18 mouse cellular contexts compared by ENCODE assay signal in genomic region chr12:84767510-84767909, GRCm38 (mm10). TPM values are rescaled to one million over a fixed set of nuclear protein-coding genes. Genes with fewer than 3 reads are reported as not detected.
DNase-seq lines count a peak whose midpoint lies in the region; ATAC-seq and TF ChIP-seq lines count a peak whose summit lies in the region.
"Had no signal": no experiment of that assay in that cellular context is flagged by ENCODE, and none has a peak within 500 bp of the region (broad histone marks: within the 10 kb centered on the region; RNA-seq: fewer than 3 reads in every experiment).

No protein-coding gene starts in this region.

- no peak for ATAC-seq in midbrain, embryonic 12.5 days (ENCODE audit: low FRiP score, low read depth)
- no peak for ATAC-seq in midbrain, embryonic 11.5 days (ENCODE audit: low FRiP score)
- no peak for ATAC-seq in erythroblast, adult 5-6 weeks (replicated peaks; ENCODE audit: low FRiP score, poor library complexity, severe bottlenecking)
- no peak for ATAC-seq in forebrain, embryonic 16.5 days
- no peak for ATAC-seq in hindbrain, embryonic 13.5 days (ENCODE audit: low FRiP score)
- ATAC-seq: forebrain, embryonic 15.5 days had no signal

- no peak overlapping the region for H3K4me2 ChIP-seq in midbrain, embryonic 12.5 days (replicated peaks)
- H3K4me2 ChIP-seq in midbrain, embryonic 11.5 days: no peak overlapping the region
- no peak overlapping the region for H3K4me2 ChIP-seq in forebrain, embryonic 16.5 days (ENCODE audit: low read length)
- no peak overlapping the region for H3K4me2 ChIP-seq in hindbrain, embryonic 13.5 days
- H3K4me2 ChIP-seq: forebrain, embryonic 15.5 days; hindbrain, embryonic 15.5 days; limb, embryonic 13.5 days; neural tube, embryonic 15.5 days had no signal

- no peak overlapping the region for H3K9ac ChIP-seq in midbrain, embryonic 12.5 days (replicated peaks)
- no peak overlapping the region for H3K9ac ChIP-seq in midbrain, embryonic 11.5 days (ENCODE audit: low read length)
- H3K9ac ChIP-seq in forebrain, embryonic 16.5 days (replicated peaks; ENCODE audit: low read depth, low read length): no peak overlapping the region
- H3K9ac ChIP-seq in hindbrain, embryonic 13.5 days: no peak overlapping the region
- H3K9ac ChIP-seq: forebrain, embryonic 15.5 days; hindbrain, embryonic 15.5 days; limb, embryonic 13.5 days; neural tube, embryonic 15.5 days had no signal

- H3K27me3 ChIP-seq in kidney, adult 2 months (replicated peaks; ENCODE audit: control insufficient read depth, insufficient read depth, low read length): no peaks in the 10 kb centered on the region
- no peaks in the 10 kb centered on the region for H3K27me3 ChIP-seq in midbrain, embryonic 12.5 days
- H3K27me3 ChIP-seq in midbrain, embryonic 11.5 days (ENCODE audit: control insufficient read depth, insufficient read depth, low read length): no peaks in the 10 kb centered on the region
- H3K27me3 ChIP-seq in forebrain, embryonic 16.5 days (replicated peaks; ENCODE audit: control insufficient read depth, insufficient read depth, low read length): no peaks in the 10 kb centered on the region
- no peaks in the 10 kb centered on the region for H3K27me3 ChIP-seq in hindbrain, embryonic 13.5 days
- H3K27me3 ChIP-seq: forebrain, embryonic 15.5 days; hindbrain, embryonic 15.5 days; limb, embryonic 13.5 days; neural tube, embryonic 15.5 days had no signal

- no peak overlapping the region for H3K4me3 ChIP-seq in kidney, adult 2 months (ENCODE audit: insufficient read depth, low read depth, low read length)
- no peak overlapping the region for H3K4me3 ChIP-seq in midbrain, embryonic 12.5 days
- H3K4me3 ChIP-seq in midbrain, embryonic 11.5 days (ENCODE audit: low read depth, low read length): no peak overlapping the region
- H3K4me3 ChIP-seq in forebrain, embryonic 16.5 days (replicated peaks; ENCODE audit: low read length): no peak overlapping the region
- no peak overlapping the region for H3K4me3 ChIP-seq in hindbrain, embryonic 13.5 days
- H3K4me3 ChIP-seq: forebrain, embryonic 15.5 days; gastrocnemius, adult 2 months; heart, adult 2 months; hindbrain, embryonic 15.5 days; limb, embryonic 13.5 days; neural tube, embryonic 15.5 days had no signal

- H3K9me3 ChIP-seq in midbrain, embryonic 12.5 days: no peaks in the 10 kb centered on the region
- no peaks in the 10 kb centered on the region for H3K9me3 ChIP-seq in midbrain, embryonic 11.5 days (ENCODE audit: control insufficient read depth, low read length)
- no peaks in the 10 kb centered on the region for H3K9me3 ChIP-seq in forebrain, embryonic 16.5 days (ENCODE audit: control insufficient read depth, low read length)
- no peaks in the 10 kb centered on the region for H3K9me3 ChIP-seq in hindbrain, embryonic 13.5 days
- H3K9me3 ChIP-seq: forebrain, embryonic 15.5 days; hindbrain, embryonic 15.5 days; limb, embryonic 13.5 days; neural tube, embryonic 15.5 days had no signal

- TF ChIP-seq CTCF in kidney, adult 2 months (conservative IDR thresholded peaks at IDR 0.05; ENCODE audit: insufficient read depth, insufficient read length, low read depth, low read length): no peak

- no peak overlapping the region for H3K27ac ChIP-seq in kidney, adult 2 months (ENCODE audit: insufficient read depth, low read depth, low read length)
- H3K27ac ChIP-seq in midbrain, embryonic 12.5 days (replicated peaks): 0 out of 2 replicates have a peak overlapping the region, but pooled peaks have one; percentile 16
- H3K27ac ChIP-seq in midbrain, embryonic 11.5 days (ENCODE audit: low read depth, low read length): no peak overlapping the region
- H3K27ac ChIP-seq in forebrain, embryonic 16.5 days (ENCODE audit: low read length): no peak overlapping the region
- H3K27ac ChIP-seq in hindbrain, embryonic 13.5 days: no peak overlapping the region
- H3K27ac ChIP-seq: forebrain, embryonic 15.5 days; gastrocnemius, adult 2 months; heart, adult 2 months; hindbrain, embryonic 15.5 days; limb, embryonic 13.5 days; neural tube, embryonic 15.5 days had no signal

- H3K4me1 ChIP-seq in kidney, adult 2 months (ENCODE audit: control insufficient read depth, insufficient read depth, low read length): peaks cover 10% of the 10 kb centered on the region; the same call in 1 of the 2 replicates
- H3K4me1 ChIP-seq in midbrain, embryonic 12.5 days: peaks cover 30% of the 10 kb centered on the region
- peaks cover 14% of the 10 kb centered on the region for H3K4me1 ChIP-seq in midbrain, embryonic 11.5 days (ENCODE audit: control insufficient read depth, insufficient read depth, low read length)
- peaks cover 22% of the 10 kb centered on the region for H3K4me1 ChIP-seq in forebrain, embryonic 16.5 days (replicated peaks; ENCODE audit: control insufficient read depth, insufficient read depth, low read length)
- peaks cover 39% of the 10 kb centered on the region for H3K4me1 ChIP-seq in hindbrain, embryonic 13.5 days (replicated peaks)

- TF ChIP-seq POLR2A in kidney, adult 2 months (IDR thresholded peaks at IDR 0.05; ENCODE audit: low read depth, low read length): no peak

- DNase-seq in kidney, adult 2 months: peak; percentile 31
- no peak for DNase-seq in kidney, adult 11 months
- DNase-seq in midbrain, embryonic 11.5 days (ENCODE audit: low spot score, missing footprints): no peak
- DNase-seq in lung, postnatal 25 days (ENCODE audit: low spot score): peak; percentile 61
- DNase-seq: adrenal gland, adult 8-10 months; cerebellum, adult 9-10 months; embryo, embryonic 11 days; gastrocnemius, adult 2 months; heart, adult 2 months; thymus, adult 2 months had no signal

- WGBS in kidney, adult 2 months: 47% methylated on average over 6 of the region's 6 CpGs
- 89% methylated on average over 6 of the region's 6 CpGs for WGBS in midbrain, embryonic 12.5 days
- WGBS in midbrain, embryonic 11.5 days: 91% methylated on average over 6 of the region's 6 CpGs
- WGBS in forebrain, embryonic 16.5 days: 91% methylated on average over 6 of the region's 6 CpGs
- WGBS in hindbrain, embryonic 13.5 days: 91% methylated on average over 6 of the region's 6 CpGs

- 0 out of 2 replicates have a peak, but pooled peaks cover 1% of the 10 kb centered on the region for H3K36me3 ChIP-seq in kidney, adult 2 months (ENCODE audit: control insufficient read depth, insufficient read depth, low read length)
- peaks cover 29% of the 10 kb centered on the region for H3K36me3 ChIP-seq in midbrain, embryonic 12.5 days
- peaks cover 11% of the 10 kb centered on the region; the same call in 1 of the 2 replicates for H3K36me3 ChIP-seq in midbrain, embryonic 11.5 days (ENCODE audit: control insufficient read depth, insufficient read depth, low read length)
- peaks cover 18% of the 10 kb centered on the region for H3K36me3 ChIP-seq in forebrain, embryonic 16.5 days (ENCODE audit: control insufficient read depth, insufficient read depth)
- peaks cover 35% of the 10 kb centered on the region for H3K36me3 ChIP-seq in hindbrain, embryonic 13.5 days

RNA-seq across cellular contexts. Expression of gene Npc2, which starts 5.4 kb away (rescaled TPM):
- 169 and 179 TPM in 2 replicates for polyA plus RNA-seq in kidney, adult 2 months (2012; rRNA removed)
- polyA plus RNA-seq in midbrain, embryonic 12.5 days (2016; fragmentation: Nextera tagmentation; extraction: Ambion mirVana): 90.3 and 90.5 TPM in 2 replicates
- 97.2 and 102 TPM in 2 replicates for polyA plus RNA-seq in midbrain, embryonic 11.5 days (2014; fragmentation: Nextera tagmentation; extraction: Ambion mirVana)
- 37.2 and 37.7 TPM in 2 replicates for total RNA-seq in erythroblast, adult 5-6 weeks (2015; ENCODE audit: low replicate concordance)
- total RNA-seq in erythroblast, adult 5-6 weeks (2017; ENCODE audit: low replicate concordance): 26.9 and 30.6 TPM in 2 replicates
- polyA plus RNA-seq in forebrain, embryonic 16.5 days (2015; fragmentation: Nextera tagmentation; extraction: Ambion mirVana): 76.8 and 80.8 TPM in 2 replicates
- polyA plus RNA-seq in hindbrain, embryonic 13.5 days (2015; fragmentation: Nextera tagmentation; extraction: Ambion mirVana): 80.8 and 82.3 TPM in 2 replicates

RNA-seq across cellular contexts. Expression of gene Isca2, which starts 5.5 kb away (rescaled TPM):
- 98.5 and 105 TPM in 2 replicates for polyA plus RNA-seq in kidney, adult 2 months (2012; rRNA removed)
- 168 and 169 TPM in 2 replicates for polyA plus RNA-seq in midbrain, embryonic 12.5 days (2016; fragmentation: Nextera tagmentation; extraction: Ambion mirVana)
- polyA plus RNA-seq in midbrain, embryonic 11.5 days (2014; fragmentation: Nextera tagmentation; extraction: Ambion mirVana): 162 and 171 TPM in 2 replicates
- 94.7 and 120 TPM in 2 replicates for total RNA-seq in erythroblast, adult 5-6 weeks (2015; ENCODE audit: low replicate concordance)
- total RNA-seq in erythroblast, adult 5-6 weeks (2017; ENCODE audit: low replicate concordance): 35.5 and 49.8 TPM in 2 replicates
- polyA plus RNA-seq in forebrain, embryonic 16.5 days (2015; fragmentation: Nextera tagmentation; extraction: Ambion mirVana): 108 and 141 TPM in 2 replicates
- 154 and 158 TPM in 2 replicates for polyA plus RNA-seq in hindbrain, embryonic 13.5 days (2015; fragmentation: Nextera tagmentation; extraction: Ambion mirVana)

Comparison
In these comparisons a context has a peak if more than half of its experiments do, and no peak if none do; other contexts are left out.
1. DNase-seq: peak in kidney, adult 2 months (single experiment) and lung, postnatal 25 days (single experiment); none in kidney, adult 11 months (single experiment) and midbrain, embryonic 11.5 days (single experiment).